Mouse (Mus musculus) R1 (cell line): ENCODE results near the gene Doc2b.

Experiments used
- DNase-seq: peaks from one replicate; pipeline ENCODE4 v3.0.0-alpha.2; 2018; ENCODE audit warnings: low read depth, low spot score

The Doc2b gene

DNA sequence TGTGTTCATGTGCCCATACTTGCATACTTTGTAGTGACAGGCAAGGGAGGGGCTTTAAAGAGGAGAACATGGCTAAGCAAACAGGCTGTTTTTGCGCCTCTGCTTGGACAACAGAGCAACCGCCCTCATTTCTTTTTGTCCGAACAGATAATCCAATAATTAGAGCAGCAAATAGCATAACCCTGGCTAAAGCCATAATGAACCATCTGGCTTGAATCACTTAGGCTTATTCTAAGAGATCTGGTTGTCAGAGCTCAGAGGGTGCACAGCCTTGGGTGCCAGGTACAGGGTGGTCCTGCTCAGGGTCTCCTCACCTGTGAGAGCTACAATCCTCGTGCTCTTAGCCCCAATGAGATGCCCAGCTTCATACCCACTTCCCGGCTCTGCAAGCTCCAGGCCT is 2.5 kb downstream of the Doc2b start:
- DNase-seq: no peak

DNA sequence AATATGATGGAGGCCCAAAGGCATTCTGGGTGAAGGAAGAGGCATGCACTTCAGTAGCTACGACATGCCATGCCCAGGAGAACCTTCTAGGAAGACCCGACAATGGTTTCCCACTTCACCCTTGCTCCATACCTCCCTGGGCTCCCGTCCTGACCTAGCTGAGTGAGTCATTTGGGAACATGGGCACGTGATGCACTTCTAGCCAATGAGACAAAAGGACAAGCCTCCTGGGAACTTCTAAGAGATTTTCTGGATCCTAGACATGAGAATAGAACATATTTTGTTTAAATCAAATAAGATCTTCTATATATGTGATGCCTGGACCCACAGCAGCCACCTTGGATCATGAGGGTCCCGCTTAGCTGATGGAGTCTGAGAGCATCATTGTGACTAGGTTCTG is 3.3 kb downstream of the Doc2b start:
- no peak for DNase-seq

DNA sequence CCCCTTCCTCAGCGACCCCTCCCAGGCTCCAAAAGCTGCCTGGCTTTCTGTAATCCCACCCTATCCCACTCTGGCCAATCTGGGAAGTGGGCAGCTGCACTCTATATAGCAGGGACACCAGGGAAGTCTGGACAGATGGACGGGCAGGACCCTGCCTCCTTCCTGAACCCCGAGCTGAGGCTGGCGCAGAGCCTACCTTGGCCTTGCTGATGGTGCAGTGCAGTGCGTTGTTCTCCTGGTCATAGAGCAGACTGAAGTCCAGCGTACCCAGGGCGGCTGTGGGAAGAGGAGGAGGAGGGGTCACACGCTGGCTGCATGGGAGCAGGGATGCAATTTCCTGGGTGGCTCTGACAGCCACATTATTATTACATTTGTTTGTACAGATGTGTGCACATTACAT is 10.0 kb downstream of the Doc2b start:
- DNase-seq: no peak

DNA sequence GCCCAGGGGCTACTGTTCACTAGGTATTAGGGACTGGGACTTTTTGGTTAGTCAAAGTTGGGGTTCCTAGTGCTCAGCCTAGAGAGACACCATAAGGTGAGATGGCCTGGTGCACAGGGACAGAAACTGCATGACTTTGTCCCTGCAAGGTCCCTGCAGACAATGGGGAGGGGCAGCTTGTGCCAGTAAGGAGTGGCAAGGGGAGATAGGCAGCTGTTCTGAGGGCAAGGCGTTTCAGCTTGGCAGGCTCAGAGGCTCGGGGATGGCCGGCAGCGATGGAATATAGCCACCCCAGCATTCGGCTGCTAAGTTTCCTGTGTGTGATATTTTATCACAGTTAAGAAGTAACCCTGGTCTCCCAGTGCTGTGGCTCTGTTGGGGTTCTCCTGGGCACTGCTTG is 12.1 kb downstream of the Doc2b start:
- DNase-seq: no peak

DNA sequence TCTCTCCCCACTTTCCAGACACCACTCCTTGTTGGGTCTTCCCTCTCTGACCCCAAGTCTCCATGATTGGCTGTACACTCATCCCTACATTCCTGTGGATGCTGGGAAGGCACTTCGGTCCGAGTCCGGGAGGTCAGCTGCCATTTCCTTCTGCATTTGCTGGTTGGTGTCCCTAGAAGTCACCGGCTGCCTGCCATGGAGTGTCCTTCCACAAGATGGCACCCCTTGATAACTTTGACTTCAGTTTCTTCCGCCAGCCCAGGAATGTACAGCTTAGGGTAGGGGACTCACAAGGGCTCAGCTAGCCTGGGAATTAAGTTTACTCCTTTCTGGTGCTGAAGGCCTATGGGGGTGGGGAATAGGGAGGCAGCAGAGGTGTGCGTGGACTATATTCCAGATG is 13.9 kb downstream of the Doc2b start:
- DNase-seq: peak; percentile 61

DNA sequence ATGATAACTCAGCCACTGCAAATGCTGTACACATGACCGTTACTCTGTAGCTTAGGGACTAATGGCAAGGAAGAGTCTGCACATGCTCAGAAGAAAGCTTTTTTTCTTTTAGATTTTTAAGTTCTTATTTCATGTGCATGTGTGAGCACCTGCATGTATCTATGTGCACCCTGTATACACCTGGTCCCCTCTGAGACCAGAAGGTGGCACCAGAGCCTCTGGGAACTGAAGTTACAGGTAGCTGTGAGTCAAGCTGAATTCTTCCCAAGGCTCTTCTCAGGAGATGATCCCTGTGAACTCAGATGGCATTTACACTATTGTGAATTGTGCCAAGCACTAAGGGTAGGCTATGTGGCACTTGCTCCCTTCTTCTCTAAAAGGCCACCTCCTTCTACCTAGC is 19.9 kb downstream of the Doc2b start:
- peak; percentile 53 for DNase-seq

DNA sequence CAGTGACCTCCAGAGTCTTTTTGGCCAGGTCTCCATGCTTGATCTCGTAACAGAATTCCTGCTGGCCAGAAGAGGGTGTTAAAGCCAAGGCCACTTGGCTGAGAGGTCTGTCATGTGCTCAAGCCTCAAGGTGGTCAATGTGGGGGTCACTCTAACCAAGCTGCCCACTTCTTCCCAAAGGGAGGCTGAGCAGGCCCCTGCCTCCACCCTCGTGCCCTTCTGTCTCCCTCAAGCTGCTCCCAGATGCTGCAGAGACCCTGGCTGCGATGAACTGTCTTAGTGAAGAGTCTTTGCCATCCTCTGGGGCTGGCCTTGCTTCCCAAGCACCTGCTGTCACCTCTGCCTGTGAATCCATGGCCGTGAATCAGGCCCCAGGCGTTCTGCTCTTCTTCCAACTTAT is 23.3 kb downstream of the Doc2b start:
- no peak for DNase-seq

DNA sequence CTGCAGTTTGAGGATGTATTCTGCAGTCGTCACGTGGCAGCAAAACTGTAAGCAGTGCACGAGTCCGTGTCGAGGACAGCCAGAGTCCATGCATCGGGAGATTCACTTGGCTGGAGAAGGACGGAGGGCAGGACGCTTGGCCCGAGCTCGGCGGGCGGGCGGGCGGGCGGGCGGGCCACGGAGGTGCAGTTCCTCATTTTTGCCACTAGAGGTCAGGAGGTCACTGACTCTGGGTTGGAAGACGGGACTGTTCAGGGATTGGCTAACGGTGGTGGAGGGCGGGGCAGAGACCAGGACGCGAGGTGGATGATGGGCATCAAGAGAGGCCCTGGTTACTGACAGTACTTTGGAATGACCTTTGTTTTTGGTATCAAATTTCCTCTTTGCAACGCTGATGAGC is 26.6 kb downstream of the Doc2b start:
- DNase-seq: peak; percentile 86

DNA sequence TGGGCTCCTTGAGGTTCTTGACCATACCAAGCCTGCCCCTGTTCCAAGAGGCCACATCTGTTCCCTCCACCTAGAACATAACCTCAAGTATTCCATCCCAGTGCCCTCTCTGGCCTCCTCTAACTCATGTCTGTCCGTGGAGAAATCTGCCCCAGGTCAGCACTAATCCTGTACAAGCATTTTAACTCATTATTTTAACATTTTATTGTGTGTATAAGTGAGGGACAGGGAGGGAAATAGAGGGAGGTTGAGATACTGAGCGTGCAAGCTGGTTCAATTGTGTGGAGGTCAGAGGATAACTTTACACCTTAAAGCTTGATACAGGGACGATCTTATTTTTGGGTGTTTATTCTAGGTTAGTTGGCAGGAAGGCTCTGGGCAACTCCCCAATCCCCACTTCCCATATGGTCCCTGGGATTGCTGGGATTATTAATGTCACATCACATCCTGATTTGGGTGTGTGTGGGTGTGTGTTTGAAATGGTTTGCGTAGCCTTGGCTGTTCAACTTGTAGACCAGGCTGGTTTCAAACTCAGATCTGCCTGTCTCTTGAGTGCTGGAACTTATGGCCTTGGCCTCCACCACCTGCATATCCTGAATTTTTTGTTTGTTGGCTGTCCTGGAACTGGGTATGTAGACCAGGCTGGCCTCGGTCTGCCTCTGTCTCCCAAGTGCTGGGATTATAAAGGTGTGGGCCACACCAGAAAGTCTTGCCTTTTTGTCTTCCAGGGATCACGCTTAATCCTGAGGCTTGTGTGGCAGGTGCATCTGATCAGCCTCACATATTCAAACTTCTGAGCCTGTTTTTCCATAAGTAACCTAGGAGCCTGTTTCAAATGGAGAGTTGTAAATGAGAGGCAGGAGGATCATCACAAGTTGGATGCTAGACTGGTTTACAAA is 27.5 kb downstream of the Doc2b start:
- peak; percentile 18 for DNase-seq

DNA sequence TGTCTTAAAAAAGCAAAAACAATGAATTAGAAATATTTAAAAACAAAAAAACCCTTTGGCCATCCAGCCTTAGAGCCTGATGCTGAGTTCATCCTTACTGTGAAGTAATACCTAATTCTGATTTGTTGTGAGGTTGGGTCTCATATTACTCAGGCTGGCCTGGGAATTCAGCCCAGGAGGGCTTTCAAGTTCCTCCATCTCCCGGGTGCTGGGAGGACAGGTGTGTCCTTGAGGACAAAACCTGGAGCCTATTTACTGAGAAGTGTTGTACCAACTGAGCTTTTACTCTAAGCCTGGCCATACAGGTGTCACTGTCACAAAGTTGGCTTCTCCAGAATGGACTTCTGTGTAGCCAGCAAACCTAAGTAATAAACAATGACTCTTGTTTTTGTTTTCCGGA is 28.8 kb downstream of the Doc2b start:
- peak; percentile 28 for DNase-seq

DNA sequence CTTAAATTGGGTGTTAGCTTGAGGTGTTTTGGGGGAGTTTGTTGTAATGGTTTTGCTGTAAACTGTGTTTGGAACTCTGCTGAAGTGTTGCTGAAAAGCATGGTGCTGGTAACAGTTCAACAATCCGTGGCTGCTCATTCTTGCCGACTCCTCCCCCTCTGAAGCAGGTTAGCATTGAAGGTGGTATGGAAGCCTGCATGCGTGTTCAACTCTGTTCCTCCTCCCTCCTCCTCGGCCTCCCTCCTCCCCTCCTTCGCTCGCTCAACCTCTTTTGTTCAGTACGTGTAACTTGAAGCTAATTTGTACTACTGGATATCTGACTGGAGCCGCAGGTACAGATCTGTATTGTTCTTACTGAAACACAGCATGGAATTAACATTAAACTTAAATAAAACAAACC is 30.7 kb downstream of the Doc2b start:
- peak; percentile 64 for DNase-seq

DNA sequence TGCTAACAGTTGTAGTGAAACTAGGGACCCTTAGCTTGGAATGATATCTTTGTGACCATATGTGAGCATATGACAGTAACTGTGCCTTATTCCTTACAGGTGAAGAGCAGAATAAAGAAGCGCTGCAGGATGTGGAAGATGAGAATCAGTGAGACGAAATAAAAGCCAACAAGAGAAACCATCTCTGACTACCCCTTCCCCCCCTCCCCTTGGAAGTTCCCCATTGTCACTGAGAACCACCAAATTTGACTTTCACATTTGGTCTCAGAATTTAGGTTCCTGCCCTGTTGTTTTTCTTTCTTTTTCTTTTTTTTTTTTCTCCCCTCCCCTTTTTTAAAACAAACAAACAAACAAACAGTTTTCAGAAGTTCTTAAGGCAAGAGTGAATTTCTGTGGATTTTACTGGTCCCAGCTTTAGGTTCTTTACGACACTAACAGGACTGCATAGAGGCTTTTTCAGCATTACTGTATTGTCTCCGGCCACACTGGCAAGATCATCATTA is 31.3 kb downstream of the Doc2b start:
- no peak for DNase-seq

DNA sequence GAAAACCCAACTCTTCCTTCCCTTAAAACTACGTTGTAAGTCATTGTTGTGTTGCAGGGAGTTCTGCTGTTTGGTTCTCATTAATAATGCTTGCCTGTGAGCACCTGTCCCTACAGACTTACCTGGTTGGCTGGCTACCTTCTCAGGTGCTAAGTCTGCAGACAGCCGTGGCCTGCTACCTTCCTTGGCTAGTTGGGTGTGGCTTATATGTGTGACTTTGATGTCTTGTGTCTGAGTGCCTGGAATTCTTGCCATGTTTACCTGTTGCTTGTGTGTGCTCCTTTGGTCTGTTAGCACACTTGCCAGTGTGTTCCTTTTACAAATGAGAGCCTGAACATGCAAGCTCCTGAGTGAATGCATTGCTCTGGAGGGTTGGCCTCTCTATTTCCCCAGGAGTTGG is 33.1 kb downstream of the Doc2b start:
- DNase-seq: peak; percentile 44

DNA sequence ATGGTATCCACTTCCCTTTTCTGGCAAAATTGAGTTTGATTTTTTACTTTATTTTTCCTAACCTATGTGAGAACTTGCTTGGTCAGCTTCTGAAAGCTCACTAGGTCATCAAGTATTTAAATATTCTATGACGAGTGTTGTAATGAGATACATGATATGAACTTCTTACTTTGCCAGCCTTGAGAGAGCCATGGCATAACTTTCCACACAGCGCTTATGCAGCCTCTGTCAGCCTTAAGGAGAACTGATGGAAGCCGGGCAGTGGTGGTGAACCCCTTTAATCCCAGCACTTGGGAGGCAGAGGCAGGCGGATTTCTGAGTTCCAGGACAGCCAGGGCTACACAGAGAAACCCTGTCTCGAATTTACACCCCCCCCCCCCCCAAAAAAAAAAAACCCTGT is 35.1 kb downstream of the Doc2b start:
- DNase-seq: no peak

DNA sequence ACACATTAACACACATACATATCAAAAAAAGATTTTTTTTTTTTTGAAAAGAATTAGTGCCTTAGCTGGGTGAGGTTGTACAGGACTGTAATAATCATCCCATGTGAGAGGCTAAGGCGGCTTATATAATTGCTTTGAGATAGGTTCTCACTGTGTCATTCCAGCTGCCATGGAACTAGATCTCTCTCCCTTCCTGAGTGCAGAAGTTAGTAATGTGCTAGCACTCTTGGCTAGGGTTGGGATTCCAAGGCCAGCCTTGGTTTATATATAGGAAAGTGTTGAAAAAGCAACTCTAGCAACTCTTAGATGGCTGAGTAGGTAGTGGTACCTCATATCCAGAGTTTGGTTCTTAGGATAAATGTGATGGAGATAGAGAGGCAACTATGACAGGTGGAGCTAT is 37.3 kb downstream of the Doc2b start:
- DNase-seq: no peak

DNA sequence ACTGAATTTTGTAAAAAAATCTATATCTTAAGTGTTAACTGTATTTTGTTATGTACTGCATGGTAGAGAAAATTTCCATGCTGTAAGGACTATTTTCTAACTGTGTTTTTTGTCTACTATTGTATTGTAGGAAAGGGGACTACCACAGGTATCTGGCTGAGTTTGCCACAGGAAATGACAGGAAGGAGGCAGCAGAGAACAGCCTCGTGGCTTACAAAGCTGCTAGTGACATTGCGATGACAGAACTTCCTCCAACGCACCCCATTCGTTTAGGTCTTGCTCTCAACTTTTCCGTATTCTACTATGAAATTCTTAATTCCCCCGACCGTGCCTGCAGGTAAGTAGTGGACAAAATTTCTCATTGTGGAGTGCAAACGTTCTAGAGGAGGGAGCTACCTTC is 39.2 kb downstream of the Doc2b start:
- no peak for DNase-seq

DNA sequence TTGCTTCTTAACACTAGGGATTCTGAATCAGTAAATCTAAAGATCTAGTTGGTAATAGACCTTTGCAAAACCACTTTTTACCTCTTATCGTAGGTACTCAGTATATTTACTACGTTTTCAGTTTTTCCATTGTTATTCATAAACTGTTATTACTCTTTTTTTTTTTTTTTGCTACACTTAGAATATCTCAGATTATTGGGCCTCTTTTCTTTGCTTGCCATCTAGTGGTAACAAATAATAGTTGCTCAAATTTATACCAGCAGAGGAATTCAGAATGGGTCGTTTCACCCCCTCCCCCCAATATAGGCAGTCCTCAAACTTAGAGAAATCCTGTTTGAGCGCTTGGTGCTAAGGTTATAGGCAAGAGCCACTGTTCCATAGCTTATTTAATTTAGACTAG is 44.8 kb downstream of the Doc2b start:
- DNase-seq: no peak

DNA sequence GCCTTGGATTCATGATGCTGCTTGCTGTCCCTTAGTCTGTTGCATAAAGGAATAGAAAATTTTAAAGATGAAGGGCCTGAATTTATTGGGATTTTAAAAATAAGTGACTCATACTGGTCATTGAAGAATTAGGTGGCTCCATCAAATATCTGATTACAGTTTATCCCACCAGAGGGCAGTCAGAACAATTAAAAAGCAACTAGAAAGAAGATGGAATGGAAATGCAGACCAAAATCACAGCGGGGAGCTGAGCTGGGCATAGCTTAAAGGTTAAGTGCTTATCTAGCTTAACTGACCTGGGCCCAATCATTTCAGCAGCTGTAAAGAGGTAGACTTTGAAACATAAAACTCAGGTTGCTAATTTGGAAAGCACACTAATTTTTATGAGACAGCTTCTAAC is 45.3 kb downstream of the Doc2b start:
- peak; percentile 50 for DNase-seq

DNA sequence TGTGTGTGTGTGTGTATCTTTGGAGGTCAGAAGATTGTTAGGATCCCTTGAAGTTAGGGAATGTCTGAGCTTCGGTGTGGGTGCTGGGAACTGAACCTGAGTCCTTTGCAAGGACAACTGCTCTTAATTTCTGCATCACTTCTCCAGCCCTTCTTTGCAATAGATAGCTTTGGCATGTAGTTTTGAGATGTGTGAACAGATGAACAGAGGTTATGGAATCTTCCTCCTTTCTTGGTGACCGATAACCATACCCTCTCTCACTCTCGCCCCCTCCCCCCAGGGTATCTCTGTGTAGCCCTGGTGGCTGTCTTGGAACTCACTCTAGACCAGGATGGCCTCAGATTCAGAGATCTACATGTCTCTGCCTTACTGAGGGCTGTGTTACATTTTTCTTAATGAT is 51.1 kb downstream of the Doc2b start:
- no peak for DNase-seq

DNA sequence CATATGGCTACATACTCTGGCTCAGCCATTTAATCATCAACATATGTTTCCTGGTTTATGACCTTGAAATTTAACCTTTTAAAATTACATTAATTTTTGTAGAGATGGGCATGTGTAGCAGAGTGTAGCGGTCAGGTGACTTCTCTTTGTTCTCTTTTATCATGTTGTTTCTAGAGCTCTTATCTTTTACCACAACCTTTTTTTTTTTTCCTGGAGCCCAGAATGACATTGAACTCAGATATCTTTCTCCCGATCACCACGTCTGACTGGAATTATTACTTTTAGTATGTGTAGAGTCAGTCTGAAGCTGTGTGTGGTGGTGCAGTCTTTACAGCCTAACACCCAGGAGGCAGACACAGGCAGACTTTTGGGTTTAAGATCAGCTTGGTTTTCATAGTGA is 54.2 kb downstream of the Doc2b start:
- no peak for DNase-seq

DNA sequence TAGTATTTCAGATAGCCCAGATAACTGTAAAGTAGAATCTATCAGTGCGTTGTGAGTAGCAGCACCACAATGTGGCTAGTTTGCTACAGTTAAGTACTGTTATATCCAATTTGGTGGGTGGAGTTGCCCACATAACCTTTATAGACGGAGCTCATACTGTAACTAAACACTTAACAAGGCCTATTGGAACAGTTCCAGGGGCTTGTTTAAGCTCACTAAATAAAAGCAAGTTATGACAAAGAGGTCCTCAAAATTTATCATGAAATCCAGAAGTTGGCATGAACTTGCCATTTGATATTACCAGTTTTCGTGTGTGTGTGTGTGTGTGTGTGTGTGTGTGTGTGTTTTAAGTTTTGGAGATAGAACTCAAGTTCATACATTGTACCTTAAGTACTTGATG is 55.6 kb downstream of the Doc2b start:
- DNase-seq: no peak

DNA sequence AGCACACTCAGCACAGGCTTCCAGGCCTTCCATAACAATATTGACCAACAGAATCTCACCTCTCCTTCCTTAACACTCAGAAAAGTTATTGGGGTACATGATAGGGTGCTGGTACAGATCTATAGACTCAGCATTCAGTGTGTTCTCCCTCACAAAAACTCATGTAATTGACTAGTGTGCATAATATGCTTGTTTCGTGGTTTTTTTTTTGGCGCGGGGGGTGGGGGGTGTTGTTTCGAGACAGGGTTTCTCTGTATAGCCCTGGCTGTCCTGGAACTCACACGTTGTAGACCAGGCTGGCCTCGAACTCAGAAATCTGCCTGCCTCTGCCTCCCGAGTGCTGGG is 57.4 kb downstream of the Doc2b start:
- no peak for DNase-seq

DNA sequence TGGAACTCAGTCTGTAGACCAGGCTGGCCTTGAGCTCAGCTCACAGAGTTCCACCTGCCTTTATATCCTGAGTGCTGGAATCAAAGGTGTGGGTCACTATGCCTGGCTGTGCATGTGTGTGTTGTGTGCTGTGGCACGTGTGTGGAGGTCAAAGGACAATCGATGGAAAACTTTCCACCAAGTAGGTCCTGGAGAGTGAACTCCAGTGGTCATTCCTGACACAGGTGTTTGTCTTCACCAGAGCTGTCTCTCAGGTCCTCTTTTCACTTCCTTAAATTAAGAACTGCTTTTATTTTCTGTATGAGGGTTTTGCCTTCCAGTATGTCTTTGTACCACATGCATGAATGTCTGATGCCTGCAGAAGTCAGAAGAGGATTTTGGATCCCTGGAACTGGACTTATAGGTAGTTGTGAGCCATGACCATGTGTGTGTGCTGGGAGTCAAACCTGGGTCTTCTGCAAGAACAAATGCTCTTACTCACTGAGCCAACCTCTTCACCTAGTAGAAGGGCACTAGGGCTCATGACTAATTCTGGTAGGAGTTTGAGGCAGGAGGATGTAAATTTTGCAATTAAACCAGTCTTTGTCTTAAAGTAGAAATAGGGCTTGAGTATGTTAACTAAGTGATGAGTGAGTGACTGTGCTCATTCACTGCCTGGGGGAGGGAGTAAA is 57.9 kb downstream of the Doc2b start:
- peak; percentile 21 for DNase-seq
